Mouse (Mus musculus): ENCODE measurements around the gene Nedd4. TPM values are rescaled to one million over a fixed set of nuclear protein-coding genes. Genes with fewer than 3 reads are reported as not detected.
"Not testable (repeated sequence)": the region's sequence is repeated elsewhere in the genome, so short reads cannot be mapped to it uniquely, and the experiment has no call there.

Gene Nedd4
- total RNA-seq (2021): 490 and 493 TPM in 2 replicates
- long read RNA-seq, experiment 1, full-length matches to known transcripts: 173 of 209 reads
- long read RNA-seq, experiment 1, partial matches to known transcripts: 16 of 209 reads
- long read RNA-seq, experiment 1, other reads (novel, unspliced or antisense): 20 of 209 reads
- long read RNA-seq, experiment 2, full-length matches to known transcripts: 147 of 178 reads
- long read RNA-seq, experiment 2, partial matches to known transcripts: 15 of 178 reads
- long read RNA-seq, experiment 2, other reads (novel, unspliced or antisense): 16 of 178 reads

DNA sequence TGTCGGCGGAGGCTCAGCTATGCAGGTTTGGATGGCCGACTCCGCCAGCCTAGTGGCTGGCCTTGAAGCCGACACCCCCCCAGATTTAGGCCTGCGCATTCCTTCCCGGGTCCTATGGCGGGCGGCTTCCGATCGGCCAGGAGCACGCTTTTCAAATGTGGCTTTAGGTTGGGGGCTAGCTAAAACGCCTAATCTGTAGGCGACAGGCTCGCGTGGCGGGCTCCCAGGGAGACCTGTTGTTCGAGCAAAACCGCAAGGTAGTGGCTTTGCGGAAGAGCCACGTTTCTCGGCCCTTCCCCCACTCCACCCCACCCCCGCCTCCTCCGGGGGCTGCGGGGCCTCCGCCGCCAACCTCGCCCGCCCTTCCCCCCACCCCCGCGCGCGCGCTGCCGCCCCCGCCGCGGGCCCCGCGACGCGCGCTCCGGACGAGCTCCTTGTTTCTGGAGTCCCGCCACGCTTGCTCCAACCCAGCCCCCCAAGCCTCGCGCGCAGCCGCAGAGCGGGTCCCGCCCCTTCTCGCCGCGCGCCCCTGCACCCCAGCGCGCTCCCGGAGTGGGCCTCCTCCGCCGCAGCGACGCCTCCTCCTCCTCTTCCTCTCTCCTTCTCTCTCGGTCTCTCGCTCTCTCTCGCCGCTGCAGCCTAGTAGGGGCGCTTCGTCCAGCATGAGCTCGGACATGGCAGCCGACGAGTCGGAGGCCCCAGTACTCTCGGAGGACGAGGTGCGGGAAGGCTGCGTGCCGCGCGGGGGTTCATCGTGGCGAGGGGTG is at the start of gene Nedd4:
TSS of gene Nedd4 (plus strand) at position 452 of the 767 bp plus-strand sequence.
- DNase-seq: peak; percentile 99

DNA sequence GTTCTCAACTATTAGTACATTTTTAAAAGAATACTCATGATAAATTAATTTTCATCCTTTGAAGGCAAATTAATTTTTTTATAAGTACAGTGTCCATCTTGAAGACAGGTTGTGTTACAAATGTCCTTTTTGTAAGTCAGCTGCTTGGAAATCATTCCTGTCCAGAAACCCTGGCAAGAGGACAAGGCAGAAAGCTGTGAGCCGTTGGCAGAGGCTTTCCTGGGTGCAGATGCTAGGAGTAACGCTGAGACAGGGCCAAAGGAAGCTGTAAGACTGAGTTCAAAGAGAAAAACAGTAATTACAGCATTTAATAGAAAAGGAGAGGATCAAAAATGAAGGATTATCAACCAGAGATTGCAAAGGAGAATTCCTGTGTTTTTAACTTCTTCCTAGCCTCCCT is 48.3 kb upstream of the Nedd4 start:
- peak; percentile 31 for DNase-seq

DNA sequence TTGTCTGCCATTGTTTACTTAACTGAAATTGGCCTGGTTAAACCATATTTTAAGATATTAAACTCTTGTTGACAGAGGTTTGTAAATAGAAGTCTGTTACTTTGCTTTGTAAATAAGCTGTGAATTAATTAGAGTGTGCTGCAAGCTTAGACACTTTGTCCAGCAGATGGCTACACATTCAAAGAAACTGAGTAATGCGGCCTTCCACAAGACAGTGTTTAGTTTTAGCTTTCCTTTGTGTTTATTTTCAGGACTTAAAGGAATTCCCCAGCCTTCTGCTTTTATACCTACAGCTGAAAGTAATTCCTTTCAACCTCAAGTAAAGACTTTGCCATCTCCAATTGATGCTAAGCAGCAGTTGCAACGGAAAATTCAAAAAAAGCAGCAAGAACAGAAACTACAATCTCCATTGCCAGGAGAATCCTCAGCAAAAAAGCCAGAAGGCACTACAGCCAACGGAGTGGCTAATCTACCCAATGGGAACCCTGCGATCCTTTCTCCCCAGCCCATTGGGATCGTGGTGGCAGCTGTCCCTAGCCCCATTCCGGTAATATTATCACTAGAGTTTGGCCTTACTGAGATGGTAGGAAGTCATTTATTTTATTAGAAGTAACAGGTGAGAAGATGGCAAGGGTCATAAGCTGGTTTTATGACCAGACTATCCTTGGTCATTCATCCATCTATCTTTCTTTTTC is 47.2 kb upstream of the Nedd4 start:
- DNase-seq: no peak

DNA sequence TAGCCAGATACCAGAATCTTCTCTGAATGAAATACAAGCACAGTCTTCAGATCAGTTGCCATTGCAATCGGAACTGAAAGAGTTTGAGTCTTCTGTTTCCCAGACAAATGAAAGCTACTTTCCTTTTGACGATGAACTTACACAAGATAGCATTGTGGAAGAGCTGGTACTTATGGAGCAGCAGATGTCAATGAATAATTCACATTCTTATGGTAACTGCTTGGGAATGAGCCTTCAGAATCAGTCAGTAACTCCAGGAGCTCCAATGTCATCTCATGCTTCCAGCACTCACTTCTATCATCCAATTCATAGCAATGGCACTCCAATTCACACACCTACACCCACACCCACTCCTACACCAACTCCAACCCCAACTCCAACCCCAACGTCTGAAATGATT is 44.1 kb upstream of the Nedd4 start:
- DNase-seq: no peak

DNA sequence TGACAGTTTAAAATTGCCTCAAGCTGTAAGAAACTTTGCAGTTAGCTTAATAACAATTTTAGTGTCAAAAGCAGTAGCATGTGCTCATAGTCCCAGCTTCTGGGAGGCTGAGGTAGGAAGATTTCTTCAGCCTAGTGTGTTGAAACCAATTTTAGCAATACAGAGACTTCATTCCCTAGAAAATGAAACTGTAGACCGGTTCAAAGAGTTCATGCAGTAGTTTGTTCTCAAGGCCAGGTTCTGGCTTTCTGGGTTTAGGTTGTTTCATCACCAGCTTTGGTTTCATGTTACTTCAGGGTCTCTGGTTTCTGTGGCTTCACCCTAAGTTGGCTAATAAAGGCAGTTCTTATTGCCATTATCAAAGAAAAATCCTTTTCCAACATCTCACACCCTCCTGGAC is 38.5 kb upstream of the Nedd4 start:
- no peak for DNase-seq

DNA sequence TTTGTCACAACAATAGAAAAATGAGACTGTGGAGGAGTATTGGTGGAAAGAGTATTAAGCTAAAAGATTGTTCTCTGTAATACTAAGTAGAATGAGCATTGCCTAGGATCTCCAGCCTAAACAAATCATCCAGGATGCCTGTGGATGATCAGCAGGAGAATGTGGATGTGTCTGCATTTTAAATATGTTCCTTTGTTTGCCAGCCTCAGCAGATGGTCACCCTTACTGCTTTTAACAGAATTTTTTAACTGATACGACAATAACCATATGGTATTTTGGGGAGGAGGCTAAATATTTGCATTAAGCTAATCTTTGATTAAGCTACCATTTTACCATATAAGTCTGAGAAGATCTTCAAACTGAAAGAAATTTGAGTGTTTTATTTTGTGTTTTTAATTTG is 34.5 kb upstream of the Nedd4 start:
- no peak for DNase-seq

DNA sequence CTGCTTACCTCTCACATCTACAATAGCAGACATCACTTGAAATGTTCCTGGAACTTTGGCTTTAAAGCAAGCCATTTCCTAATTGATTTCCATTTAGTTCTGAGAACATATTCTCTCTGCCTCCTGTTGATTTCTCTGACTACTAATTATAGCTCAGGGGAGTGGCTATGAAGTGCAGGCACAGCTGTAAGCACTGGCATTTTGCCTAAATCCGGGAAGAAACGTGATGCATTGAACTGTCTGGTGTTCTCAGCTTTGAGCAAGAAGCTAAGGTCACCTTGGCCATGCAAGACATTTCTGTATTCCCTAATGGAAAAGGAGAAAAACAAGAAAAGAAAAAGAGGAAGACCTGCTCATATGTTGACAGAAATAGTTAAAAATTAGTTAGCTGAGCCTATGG is 33.6 kb upstream of the Nedd4 start:
- peak; percentile 65 for DNase-seq

DNA sequence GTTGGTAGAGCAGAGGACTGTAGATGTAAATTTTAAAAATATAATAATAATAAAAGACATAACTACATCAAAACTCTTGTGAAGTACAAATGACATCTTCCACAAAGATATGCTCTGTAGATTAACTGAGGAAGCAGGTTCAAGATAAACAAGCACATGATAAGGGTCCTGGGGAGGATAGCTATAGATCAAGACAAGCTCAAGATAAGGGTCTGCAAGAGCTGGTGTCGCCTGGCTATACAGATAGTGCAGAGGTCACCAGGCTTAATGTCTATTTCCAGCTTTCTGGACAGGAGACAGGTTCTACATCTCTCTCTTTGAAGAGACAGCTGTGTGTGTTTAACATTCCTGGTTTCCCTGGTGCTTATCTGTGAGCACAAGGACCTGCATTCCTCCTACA is 29.9 kb upstream of the Nedd4 start:
- DNase-seq: no peak

DNA sequence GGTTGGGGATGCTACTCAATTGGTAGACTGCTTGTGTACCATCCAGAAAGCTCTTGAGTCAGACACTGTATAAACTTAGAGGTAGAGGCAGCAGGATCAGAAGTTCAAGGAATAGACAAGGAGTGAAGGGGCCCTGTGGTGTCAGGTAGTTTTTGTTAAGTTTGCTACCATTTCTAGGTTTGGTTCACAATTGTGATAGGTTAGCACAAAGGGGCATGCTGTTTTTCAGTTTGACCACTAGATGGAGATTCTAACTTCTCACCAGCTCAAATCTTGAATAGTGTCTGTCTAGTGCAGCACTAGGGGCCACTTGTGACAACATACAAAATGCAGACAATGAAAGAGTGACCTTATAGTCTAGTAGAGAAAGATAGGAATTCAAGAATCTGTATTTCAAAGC is 27.0 kb upstream of the Nedd4 start:
- no peak for DNase-seq

DNA sequence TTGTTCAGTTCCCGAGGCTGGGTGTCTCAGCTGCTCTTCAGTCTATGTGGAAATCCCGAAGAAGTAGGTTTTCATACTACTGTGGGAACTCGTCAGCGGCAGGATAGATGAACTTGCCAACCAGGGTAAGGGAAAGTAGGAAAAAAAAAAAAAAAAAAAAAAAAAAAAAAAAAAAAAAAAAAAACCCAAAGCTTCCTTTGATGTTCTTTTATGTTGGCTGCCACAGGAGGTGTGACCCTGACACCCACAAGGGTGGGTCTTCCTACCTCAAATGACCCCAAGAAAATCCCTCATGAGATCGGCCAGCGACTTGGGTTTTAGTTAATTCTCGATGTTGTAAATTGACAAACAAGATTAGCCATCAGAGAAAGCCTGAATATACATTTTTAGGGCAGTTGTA is 25.6 kb upstream of the Nedd4 start:
- no peak for DNase-seq

DNA sequence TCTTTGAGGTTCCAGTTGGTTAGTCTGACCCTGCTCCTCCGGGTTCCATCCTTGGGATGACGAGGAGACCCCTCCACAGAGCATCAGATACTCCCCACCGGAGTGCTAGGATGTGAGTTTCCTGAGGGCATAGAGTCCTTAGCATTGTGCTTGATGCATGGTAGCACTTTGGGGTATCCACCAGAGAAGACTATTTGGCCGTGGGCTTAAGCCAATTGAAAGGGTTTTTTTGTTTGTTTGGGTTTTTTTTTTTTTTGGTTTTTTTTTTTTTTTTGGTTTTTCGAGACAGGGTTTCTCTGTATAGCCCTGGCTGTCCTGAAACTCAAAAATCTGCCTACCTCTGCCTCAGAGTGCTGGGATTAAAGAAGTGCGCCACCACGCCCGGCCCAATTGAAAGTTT is 24.9 kb upstream of the Nedd4 start:
- no peak for DNase-seq

DNA sequence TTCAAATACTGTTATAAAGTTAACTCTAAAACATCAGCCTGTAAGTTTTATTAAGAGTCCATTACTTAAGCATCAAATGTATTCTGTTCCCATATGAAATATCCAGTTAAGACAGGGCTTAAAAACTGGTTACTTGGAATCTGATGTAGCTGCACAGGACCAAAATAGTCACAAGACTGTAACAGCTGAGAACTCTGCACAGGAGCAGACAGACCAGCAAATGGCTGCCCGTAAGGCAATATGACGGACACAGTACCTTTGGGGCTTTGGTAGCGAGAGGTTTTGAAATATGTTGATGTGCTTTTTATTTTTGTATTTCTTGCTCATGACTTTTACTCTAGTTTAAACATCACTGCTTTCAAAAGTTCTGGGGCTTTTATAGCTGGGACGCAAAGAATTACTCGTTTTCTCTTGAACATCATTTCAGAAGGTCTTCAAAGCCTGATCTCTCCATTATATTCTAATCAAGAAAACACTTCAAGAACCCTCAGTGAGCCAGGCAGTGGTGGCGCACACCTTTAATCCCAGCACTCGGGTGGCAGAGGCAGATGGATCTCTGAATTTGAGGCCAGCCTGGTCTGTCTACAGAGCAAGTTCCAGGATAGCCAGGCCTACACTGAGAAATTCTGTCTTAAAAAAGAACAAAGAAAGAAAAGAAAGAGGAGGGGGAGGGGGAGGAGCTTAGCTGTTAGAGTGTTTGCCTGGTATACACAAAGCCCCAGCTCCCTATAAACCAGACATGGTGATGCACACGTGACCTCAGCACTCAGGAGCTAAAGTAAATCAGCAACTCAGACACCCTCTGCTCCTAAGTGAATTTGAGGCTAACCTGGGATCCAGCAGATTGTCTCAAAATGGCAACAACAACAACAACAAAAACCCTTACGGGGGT is 22.9 kb upstream of the Nedd4 start:
- DNase-seq: no peak

DNA sequence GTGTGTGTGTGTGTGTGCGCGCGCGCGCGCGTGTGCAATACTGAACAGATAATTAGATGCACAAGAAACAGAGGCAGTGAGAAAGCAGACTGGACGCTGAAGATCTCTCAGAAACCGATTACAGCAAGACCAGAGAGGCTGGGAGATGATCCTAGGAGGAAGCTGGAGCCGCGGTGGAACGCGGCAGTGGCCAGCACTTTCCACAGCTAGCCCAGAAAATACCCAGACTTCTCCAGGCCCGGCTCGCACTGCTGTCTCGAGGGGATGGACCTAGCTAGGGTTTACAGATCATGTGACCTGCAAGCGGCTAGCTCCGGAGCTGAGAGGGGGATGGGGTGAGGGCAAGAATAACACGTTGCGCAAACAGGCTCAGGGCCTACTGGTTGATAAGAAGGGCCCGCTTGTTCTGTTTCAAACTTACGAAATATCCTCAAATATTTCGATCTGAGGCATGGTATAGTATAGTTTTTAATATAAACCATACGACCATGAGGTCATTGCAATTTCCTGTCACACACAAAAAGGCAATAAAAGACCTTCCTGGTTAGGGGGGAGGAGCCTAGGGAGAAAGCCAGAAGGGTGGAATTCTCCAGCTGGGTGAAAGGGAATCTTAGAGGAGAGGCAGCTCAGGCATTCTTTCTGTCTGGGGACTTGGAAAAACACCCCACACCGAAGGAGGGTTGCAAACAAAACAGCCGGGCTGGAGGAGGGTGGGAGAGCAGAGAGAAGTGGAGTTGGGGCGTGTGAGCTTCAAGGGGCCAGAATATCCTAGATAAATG is 22.1 kb upstream of the Nedd4 start:
- DNase-seq: peak; percentile 93

DNA sequence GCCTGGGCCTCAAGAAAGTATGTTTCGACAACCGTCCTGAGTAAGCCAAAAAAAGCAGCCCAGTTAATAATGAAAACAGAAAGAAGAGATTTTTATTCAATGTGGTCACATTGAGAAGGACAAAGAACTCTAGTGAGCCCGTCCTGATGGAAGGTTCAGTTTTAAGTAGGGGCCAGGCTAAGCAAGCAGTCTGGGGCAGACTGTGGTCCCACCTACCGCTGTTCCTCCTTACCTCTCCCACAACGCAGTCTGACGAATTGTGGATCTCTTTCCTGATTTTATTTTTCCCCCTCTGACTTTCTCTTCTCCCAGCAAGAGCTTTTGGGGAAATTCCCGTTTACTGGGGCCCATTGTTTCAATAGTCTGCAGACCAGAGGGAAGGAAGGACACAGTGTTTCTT is 21.5 kb upstream of the Nedd4 start:
- no peak for DNase-seq

DNA sequence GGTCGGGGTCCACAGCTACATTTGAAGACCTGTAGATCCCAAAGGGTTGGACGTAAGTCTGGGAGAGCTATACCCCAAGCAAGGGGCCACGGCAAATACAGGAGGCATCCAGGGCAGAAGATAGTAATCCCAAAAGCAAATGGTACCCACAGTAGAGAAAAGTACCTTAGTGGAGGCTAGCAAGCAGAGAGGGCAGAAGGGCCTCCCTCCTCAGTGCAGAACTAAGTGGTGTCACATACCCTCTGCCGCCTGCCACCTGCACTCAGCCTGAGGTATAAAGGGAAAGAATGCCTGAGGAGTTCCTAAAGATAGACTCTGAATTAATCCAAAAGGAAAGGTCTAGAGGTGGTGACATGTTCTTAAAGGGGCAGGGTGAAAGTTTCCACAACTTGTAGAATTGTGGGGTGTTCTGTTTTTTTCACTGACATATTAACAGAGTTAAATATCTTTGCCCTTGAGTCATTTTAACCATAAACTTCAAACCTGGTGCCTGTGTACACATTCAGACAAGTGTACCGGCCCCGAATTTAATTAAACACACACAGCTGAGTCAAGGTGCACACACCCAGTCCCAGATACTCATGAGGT is 21.0 kb upstream of the Nedd4 start:
- no peak for DNase-seq

DNA sequence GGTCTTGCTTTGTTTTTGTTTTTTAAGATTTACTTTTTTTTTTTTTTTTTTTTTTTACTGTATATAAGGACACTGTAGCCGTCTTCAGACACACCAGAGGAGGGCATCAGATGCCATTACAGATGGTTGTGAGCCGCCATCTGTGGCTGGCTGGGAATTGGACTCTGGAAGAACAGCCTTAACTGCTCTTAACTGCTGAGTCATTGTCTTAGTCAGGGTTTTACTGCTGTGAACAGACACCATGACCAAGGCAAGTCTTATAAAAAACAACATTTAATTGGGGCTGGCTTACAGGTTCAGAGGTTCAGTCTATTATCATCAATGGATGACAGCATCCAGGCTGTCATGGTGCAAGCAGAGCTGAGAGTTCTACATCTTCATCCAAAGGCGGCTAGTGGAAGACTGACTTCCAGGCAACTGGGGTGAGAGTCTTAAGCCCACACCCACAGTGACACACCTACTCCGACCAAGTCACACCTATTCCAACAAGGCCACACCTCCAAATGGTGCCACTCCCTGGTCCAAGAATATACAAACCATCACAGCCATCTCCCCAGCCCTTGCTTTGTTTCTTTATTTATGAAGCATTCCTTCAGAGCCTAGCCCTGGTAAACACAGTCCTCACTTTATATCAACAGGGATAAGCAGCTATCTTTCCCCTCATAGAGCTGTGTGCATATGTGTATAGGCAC is 19.2 kb upstream of the Nedd4 start:
- not testable (repeated sequence) for DNase-seq

DNA sequence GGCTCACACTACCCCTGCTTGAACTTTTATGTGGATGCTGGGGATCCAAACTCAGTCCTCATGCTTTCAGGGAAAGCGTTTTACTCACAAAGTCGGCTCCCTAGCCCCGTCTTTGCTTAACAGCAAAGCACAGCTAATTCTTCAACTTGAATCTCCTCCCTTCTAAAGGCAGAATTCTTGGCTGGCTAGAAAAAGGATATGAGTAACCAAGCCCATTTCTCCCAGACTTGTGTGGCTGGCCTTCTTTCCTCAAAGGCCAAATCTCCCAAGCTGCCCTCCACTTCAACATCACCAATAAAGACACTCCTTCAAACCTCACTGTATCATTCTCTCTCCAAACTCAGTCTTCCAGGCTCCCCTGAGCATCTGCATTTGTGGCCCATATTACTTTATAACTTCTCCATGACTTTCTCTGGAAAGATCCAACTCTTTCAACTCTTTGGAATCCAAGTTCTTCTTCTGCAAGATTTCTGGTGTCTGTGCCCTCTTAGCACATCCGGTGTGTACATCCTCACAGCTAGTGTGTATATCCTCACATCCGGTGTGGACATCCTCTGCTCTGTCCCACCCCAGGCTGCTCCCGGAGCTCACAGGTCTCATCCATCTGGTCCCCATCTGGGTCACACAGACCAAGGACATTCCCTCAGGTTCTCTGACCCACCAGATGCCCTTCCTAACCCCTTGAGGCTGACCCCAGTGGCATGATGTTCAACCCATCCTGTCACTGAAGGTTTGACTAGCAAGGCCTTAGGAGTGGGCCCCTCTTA is 18.3 kb upstream of the Nedd4 start:
- no peak for DNase-seq

DNA sequence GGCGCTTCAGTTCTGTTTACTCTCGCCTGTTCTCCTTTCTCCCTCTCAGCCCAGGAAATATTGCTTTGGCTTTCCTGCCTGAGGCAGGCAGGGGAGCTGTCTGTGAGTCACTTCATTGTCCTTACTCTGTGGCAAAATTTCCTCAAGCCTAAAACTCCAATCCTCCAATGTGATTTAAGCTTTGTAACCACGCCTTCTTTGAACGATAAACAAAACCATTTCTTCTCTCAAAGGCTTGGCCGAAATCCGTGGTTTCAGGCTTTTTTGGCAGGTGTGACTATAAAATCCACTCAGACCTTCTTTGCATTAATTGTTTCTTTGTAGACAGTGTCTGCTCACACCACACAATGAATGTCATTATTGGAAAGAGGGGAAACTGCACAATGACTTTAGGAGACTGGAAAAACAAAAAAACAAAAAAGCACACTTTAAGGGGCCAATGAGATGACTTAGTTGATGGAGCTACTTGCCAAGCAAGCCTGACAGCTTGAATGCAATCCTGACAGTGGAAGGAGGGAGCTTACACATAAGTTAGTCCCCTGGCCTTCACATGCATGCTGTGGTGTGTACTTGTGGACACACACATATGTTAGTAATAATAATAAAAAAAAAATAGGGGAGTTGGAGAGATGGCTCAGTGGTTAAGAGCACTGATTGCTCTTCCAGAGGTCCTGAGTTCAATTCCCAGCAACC is 17.6 kb upstream of the Nedd4 start:
- no peak for DNase-seq

DNA sequence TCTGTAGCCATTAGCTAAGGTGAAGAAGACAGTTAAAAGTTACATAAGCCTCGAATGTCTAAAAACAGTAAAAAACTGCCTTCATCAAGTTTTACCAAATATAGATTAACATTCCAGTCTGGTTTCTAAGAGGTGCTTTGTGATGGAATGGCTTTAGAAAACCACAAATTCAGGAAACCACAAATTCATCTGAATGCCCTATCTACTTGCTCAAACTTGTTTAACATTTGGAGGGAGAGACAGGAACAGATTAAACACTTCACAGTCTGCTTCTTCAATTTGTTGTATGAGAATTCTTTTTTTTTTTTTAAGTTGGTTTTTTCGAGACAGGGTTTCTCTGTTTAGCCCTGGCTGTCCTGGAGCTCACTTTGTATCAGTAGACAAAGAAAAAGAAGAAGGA is 12.4 kb upstream of the Nedd4 start:
- DNase-seq: no peak

All from adrenal gland, postnatal 14 days (tissue).